Mouse (Mus musculus) cerebellum, postnatal 36 days (tissue): ENCODE measurements at regions not wholly inside any gene's neighbourhood (a gene's known extent, or its start where the extent isn't known, plus 50 kb on each side); places are given as distances from the start of the nearest gene placed in this dataset.

Source experiments
- DNase-seq, 2 experiments: peaks; one replicate each; pipeline ENCODE4 v3.0.0; 2021 to 2022; ENCODE audit warnings: mixed read lengths in 2 of 2

DNA sequence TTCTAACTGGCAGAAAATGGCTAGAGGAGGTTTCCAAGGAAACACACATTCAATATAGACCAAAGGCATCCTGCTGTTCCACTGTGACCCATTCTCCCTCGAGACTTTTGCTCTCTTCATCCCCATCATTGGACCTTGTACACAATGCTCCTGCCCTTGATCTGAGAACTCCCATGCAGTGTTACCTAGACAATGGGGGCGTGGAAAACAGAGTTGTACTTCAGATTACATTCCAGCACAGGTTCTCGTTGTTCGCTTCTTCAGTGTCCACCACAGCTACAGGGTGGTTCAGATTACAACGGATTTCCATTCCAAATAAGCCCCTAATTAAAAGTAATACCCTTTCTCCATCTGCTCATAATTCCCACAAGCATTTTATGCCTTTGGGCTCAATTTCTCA is 186.8 kb upstream of the Thbs1 start:
- no peak for DNase-seq

DNA sequence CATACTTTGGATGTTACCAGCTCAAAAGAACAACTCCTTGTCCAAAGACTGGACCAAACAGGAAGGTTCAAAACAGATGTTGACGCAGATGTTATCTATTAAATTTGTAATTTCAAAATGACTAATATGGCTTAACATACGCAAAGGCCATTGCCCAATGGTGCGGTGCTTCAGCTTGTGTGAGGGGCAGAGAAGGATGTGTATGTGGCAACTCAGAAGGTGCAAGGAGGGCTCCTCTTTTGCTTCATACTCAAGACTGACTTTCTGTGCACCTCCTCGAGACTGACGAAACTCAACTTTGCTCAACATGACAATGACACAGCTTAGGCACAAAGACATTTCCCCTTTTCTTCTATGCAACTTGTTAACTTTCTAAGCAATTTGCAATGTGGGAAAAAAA is 186.3 kb upstream of the Thbs1 start:
- no peak for DNase-seq

DNA sequence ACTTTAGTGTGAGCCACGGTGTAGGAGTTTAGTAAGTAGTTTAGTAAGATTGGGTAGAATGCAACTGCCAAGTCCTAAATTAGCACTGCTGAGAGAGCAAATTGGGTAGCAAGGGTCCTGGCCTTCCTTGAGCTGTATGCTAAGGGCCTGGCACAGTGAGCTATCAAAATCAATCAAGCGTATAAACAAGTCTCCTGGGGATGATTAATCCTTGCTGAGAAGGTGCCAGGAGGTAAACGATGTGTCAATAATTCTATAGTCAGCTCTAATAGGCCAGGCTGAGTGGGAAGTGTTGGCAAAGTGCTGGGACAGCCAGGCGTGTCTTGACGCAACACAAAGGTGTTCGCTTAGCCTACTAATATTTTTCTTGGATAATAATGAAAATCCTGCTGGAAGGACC is 183.6 kb upstream of the Thbs1 start:
- DNase-seq: no peak

DNA sequence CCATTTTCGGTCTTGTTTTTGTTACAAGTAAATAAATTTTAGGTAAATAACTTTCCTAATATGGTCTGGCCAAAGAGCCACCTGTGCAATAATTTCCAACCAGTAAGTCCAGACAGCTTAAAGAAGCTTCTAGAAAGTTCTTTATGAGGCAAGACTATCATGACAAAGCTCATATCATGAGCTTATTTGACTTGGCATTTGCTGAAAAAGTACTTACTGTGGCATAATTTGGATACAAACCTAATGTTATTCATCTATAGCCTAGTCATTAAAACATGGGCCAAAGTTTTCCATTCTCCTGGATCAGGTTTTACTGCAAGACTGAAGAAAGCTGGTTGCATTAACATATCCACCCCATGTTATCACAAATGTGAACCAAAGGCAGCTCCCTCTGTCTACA is 182.1 kb upstream of the Thbs1 start:
- no peak for DNase-seq

DNA sequence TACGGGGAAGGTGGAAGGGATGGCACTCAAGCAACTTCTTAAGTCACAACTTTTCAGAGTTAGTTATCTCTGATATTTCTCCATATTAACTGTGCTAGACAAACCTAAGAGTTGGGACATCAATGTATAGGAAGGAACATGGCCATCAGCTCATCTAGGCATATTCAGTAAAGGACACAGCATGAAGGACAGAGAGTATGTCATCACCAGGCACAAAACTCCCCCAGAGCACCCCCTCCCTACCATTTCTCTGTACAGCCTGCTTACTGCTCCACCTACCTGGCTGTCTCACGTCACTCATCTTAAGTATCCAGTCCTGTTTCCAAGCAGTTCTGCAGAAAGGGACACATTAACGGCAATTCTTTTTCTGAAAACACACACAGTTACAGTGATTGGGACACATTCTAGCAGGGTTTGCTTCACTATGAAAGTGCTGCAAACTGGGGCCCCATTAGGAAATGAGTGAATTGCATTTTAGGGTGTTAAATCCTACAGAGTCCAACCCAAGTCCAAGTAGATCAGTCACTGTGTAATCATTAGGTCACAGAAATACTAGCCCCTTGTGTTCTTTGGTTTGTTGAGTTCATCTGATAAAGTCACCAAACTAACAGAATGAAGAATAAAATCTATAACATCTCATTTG is 180.7 kb upstream of the Thbs1 start:
- DNase-seq: no peak

DNA sequence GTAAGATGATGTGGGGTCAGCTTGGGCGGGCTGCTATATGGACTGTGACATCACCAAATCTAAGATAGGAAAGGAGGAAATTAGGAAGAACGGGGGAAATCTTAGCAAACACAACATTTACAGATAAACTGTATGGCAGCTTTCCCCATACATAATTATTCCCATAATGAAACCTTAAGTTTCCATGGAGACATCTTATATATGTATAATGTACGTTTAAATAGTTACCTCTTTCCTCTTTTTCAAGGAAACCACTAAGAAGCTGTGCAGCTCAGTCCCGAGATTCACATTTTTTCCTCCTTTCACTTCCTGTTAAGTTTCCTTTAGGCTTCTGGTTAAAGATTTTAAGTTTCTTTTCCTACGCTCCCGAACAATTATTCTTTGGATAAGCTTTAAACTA is 175.1 kb upstream of the Thbs1 start:
- no peak for DNase-seq

DNA sequence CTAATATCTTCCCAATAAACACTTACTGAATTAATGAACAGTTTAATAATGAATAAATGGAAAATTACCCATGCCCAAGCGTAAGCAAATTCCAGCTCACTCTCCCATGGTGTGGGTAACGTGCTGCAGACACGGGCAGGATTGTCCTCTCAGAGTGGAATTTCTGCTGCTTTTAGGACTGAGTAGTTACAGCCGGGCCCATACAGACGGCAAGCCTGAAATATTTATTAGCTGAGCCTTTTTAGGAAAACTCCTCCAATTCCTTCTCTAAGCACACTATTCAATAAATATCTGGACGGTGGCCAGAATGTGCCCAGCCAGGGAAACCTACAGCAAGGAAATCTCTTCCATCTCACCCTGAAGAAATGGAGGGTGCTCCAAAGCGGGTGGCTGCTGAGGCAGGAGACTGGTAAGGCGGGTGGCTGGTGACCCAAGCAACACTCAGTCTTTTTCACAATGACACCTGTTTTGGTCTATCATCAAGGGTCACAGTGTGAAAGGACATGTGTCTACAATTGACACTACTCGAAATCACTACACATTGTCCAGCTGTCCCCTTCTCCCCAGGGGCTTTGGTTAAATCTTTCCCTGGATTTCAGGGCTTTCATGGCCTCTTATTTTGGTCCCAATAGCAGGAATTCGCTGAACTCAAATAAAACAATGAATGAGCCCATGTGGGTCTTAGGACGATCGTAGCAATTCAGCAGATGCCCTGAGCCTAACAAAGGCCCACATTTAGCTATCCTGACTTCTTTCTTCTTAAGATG is 173.2 kb upstream of the Thbs1 start:
- no peak for DNase-seq

DNA sequence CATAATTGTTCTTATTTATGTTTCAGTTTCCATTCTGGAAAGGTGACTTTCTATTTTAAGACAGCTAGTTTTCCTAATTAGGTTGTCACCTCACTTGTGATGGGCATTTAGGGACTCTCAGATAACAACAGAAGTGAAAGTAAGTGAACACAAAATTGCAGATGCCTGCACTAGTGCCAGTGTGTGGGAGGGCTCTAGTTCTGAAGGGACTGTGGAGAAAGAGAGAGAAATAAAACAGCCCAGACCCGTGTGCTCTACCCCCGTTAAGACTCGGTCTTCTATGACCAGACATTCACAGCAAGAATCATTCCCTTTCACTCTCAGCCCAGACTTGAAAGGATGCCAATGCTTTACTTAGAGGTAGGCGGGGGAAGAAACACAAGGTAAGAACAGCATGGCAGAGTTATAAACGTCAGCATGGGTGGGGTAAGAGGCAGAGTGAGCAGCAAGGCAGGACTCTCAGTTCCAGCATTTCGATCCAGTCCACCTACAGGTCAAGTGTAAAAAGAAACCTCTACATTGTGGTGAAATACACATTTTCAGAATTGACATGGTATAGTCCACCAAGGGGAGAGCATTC is 170.1 kb upstream of the Thbs1 start:
- no peak for DNase-seq

DNA sequence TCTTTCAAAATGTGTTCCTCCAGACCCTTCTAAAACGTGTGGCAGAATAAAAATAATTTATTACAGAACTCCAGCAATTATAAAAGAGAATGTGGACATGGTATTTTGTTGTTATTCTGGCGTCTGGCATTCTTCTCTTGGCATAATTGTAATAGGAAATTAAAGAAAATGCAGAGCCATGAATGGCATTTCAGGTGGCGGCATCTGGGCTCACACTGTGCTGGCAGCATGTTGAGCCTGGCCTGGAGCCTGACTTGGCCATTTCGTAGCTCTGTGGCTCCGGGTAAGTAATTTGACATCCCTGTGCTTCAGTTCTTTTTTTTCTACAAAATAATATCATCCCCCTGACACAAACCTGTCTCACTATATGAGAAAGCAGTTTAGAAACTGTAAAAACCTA is 168.0 kb upstream of the Thbs1 start:
- DNase-seq: peak; percentile 38 to 45

DNA sequence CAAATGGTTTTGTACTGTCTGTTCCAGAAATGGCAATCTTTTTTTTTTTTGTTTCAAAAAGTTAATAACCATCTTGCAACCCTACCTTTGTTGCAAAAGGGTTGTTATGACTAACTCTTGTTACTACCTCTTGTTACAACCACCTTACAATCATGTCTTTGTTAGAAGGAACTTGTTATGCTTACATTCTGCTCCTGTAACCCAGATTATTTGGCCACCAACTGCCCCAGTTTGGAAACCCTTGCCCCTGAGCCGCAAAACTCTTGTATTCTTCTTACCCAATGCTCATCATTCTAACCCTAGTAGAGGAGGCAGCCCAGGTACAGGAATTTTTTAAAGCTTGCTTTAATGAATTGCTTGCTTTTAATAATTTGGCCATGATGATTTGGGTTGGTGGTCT is 167.4 kb upstream of the Thbs1 start:
- no peak for DNase-seq

DNA sequence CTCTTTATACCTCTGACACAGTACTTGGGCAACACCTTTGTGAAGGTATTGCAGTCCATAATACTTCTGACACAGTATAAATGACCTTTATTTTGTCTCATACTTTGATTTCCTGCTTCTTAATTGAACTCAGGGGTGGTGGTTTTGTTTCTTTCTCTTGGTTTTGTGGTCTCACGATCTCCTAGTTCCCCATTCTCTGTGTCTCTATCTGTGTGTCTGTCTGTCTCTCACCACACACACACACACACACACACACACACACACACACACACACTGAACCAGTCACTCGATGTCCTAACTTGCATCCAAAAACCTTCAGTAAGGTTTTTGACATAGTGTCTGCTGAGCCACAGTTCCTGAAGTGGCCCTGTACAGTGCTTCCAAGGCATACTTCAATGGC is 166.7 kb upstream of the Thbs1 start:
- DNase-seq: no peak

DNA sequence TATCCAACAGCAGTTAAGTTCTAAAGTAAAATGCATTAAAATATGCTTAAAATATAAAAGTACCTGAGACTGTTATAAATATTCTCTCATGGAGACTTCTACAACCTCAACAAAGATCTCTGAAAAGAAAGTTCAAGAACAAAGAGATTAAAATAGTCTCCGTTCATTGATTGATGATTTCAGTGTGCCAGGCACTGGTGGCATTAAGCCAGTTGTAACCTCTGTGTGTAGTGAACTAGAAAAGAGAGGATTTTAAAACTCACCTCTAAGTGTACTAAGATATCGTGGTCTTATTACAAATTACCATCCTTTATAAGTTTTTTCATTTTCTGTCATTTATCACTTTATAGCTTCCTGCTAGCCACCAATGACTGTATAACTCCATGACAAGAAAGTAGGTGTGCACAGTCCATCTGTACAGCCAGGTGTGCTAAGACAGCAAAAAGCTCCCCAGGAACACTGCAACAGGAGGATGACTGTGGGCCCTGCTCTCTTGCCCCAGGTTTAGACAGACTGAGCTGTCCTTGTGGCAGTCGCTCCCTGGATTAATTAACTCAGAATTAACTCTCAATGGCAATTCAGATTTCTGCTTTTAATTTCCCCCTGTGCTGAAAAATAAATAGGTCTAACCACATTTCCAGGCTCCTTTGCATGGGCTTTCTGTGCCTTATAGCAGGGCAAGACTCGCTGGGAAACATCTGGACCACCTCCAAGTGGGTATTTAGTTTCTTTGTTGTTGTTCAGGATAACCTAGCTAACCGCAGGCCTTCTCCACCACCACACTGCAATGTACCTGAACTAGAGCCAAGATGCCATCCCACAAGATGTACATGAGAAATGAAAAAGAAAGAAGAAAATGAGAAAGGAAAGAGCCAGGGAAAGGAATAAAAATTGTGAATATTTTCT is 161.0 kb upstream of the Thbs1 start:
- no peak for DNase-seq

DNA sequence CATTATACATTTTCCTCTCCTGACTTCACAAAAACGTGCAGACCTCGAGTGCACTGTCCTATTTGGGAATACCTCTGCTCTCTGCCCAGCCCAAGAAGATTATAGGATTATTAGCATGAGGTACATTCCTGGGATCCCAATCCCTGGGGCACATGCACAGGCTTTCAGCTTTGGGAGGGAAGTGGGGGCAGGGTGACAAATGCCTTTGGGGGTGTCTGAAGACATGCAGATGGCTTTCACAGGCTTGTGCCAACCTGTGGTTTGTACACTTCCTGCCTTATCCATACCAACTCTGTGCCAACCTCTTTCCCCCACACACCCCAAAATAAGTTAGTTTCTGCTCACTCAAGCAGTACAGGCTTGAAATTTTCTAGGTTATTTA is 160.3 kb upstream of the Thbs1 start:
- DNase-seq: no peak

DNA sequence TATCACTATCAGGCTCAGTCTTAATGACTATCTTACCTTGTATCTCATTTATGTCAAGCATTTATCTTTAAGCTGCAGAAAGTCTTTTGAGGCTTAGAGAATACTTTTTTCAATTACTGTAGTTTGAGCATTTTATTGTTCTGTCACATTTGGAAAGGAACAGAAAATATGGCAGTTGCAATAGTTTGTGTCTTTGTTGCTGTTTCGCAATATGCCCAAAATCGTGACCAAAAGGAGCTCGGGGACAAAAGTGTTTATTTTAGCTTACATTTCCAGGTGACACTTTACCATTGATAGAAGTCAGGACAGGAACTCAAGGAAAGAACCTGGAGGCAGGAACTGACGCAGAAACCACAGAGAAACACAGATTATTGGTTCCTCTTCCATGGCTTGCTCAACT is 152.9 kb upstream of the Thbs1 start:
- DNase-seq: no peak

DNA sequence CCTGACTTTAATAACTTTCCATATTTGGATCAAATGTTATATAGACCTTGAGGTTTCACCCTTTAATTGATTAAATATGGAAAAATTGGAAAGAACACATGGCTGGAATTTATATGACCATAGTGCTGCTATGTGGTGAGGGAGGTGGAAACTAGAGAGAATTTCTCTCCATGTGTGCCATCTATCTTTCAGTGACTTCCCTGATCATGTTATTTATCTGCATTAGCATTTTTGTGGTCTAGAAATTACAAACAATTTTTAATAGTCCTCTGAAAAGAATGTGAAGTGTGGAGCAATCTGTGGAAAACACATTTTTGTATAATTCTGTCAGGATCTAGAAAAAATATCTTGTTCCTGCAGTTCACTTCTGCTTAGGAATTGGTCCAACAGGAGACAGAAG is 152.2 kb upstream of the Thbs1 start:
- DNase-seq: no peak

DNA sequence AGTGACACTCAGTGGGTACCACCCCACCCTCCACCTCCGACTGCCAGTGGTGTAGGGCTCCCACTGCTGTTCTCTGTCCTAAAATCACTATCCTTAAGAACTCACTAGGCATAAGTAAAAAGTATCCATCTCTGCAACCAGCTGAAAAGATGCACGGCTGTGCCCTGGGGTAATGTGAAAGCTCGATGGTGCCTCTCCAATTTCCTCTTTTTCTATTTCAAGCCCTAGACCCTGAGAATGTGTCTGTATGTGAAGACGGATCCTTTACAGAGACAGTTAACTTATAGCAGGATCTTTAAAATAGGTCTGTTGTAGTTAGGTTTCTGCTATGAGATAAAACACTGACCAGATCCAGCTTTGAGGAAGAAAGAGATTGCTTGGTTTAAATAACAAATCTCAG is 149.1 kb upstream of the Thbs1 start:
- no peak for DNase-seq

DNA sequence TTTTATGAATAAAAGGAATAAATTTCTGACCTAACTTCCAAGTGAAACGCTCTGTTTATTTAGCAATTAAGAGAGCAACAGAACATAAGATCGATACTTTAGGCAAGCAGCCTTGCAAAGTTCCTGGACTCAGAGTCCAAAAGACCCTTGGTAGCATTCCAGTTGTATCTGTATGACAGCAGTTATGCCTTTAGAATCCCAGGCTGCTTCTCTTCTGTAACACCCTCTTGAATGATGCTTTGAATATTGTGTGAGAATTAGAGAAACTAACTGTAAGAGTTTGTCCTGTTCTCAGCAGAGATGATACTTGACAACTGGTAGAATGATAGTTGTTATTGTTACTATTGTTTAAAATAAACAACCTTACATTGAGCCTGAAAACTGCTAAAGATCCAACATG is 148.2 kb upstream of the Thbs1 start:
- DNase-seq: no peak

DNA sequence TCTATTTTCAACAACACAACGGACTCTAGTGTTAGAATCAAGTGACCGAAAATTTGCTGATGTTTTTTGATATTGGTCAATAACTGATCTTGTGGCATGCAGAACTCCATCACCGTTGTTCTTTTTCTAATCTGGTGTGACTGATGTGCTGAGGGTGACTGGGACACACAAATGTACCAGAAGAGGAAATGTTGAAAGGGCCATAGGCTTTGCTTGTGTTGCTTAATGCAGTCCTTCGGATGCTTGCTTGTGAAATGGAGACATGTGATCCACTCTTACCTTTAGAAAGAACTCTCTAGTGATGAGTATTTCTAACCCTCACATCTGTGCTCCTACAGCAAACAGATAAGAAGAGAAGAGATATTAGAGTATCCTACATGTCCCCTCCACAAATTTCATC is 145.9 kb upstream of the Thbs1 start:
- no peak for DNase-seq

DNA sequence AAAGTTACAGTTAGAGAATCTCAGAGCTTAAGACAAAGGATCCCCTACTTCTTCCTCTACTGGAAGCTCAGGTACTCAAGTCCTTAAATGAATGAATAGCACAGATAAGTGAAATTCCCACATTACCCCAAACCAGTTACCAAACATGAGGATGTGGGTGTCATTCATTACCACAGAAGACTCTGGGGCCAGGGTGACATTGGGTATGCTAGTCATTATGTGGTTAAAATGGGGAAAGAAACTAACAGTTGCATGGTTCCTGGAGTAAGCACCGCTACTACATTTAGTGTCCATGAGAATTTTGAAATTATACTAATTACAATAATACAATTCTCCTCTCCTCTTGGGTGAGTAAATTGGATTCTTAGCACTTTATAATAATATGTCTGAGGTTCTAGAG is 142.9 kb upstream of the Thbs1 start:
- no peak for DNase-seq

DNA sequence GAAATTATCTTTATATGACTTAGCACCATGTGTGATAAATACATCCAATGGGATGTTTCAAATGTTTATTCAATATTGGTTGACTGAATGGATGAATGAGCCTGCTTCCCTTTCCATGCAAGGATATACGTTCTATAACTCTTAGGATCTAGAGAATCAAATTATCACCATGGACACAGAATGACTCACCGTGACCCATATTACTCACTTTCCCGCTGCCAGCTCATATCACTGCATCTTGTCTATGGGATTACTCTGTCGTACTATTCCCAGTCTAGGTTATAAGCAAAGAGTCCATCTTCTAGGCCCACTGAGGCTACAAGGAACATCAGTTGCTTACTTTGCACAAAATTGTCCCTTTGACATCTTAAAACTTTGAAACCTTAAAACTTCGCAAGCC is 141.0 kb upstream of the Thbs1 start:
- no peak for DNase-seq

DNA sequence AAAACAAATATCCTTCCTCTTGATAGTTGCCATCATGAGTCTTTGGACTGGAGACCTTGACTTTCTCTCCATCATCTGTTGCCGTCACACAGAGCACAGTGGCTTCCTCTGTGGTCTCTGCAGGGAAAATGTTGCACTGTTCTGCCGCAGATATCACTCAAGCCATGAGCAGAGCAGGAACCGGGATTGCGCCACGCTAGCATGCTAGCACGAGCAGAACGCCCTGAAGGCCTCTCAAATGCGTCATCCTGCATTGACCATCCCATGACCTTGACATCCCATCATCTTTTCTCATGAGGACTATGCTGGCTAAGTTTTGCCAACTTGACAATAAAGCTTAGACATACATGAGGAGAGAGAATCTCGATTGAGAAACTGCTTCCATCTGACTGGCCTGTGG is 134.6 kb upstream of the Thbs1 start:
- no peak for DNase-seq

DNA sequence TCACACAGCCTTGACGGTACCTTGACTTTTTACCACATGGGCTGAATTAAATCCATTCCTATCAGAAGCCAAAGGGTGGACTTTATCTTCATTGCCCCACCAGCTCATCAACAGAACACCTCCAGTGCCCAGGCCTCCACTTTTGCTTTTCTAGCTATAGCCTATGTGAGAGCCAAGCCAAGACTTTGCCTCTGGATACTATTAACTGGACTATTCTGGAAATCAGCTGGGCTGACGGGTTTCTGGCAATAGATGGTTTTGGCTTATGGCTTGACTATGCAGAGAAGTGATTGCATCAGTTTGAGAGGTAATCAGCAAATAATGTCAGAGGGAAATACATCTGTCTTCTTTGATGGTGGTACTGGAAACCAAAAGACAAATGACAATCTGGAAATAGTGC is 130.8 kb upstream of the Thbs1 start:
- DNase-seq: no peak

DNA sequence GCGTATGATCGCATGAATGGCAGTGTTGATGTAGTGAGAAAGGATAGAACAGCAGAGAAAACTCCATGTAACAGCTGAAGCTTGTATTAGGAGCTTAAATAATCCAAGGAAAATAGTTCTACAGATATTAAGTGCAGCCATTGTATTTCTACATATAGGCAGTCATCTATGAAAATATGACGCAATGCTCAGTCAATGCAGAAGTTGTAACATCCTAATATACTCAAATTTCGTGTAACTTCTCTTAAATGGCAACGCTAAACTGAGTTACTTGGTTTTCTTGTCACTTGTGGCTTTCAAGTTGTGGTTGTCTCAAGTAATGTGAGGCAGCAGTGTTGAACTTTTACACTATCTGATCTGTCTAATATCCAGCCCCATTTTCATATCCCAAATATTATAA is 127.1 kb upstream of the Thbs1 start:
- no peak for DNase-seq
